Mouse (Mus musculus) monocyte, adult 5-6 weeks (primary cell): ENCODE results near the gene Sugct. TPM values are rescaled to one million over a fixed set of nuclear protein-coding genes. Genes with fewer than 3 reads are reported as not detected.
"Not testable (repeated sequence)": the region's sequence is repeated elsewhere in the genome, so short reads cannot be mapped to it uniquely, and the experiment has no call there.

ENCODE experiments used
- ATAC-seq: fragments of 153-309, 156-312 bp; replicated peaks from 2 replicates; pipeline ENCODE4 v1.8.0; 2017; ENCODE audit warnings: mild to moderate bottlenecking; ENCODE audit not compliant: low TSS enrichment, insufficient number of reproducible peaks, severe bottlenecking, poor library complexity, low FRiP score
- total RNA-seq: library from RNA; stranded (forward); fragments of 200-1000, 200-491, 200-594 nt; gene quantifications from 3 replicates; pipeline ENCODE4 v1.2.3, GENCODE M21; 2017

The Sugct gene
- total RNA-seq, 1 experiment from 2014 or later, result not detected

- no peak for ATAC-seq
Observed at GRCm38 (mm10) chr13:17627108-17627507, 68.2 kb downstream of the Sugct start.

GRCm38 (mm10) chr13:17624976-17625375, 70.4 kb downstream of the Sugct start:
- no peak for ATAC-seq

GRCm38 (mm10) chr13:17606217-17606616, 89.1 kb downstream of the Sugct start:
- no peak for ATAC-seq

GRCm38 (mm10) chr13:17604670-17605069, 90.7 kb downstream of the Sugct start:
- no peak for ATAC-seq

GRCm38 (mm10) chr13:17603756-17604155, 91.6 kb downstream of the Sugct start:
- no peak for ATAC-seq

GRCm38 (mm10) chr13:17585267-17585913, 110.0 kb downstream of the Sugct start:
- no peak for ATAC-seq

GRCm38 (mm10) chr13:17584804-17585203, 110.5 kb downstream of the Sugct start:
- ATAC-seq, result no peak

- no peak for ATAC-seq
Observed at GRCm38 (mm10) chr13:17581684-17582083, 113.7 kb downstream of the Sugct start.

- ATAC-seq, result no peak
Observed at GRCm38 (mm10) chr13:17559357-17559756, 136.0 kb downstream of the Sugct start.

GRCm38 (mm10) chr13:17536341-17536740, 159.0 kb downstream of the Sugct start:
- no peak for ATAC-seq

- ATAC-seq, result no peak
Observed at GRCm38 (mm10) chr13:17534871-17535270, 160.5 kb downstream of the Sugct start.

GRCm38 (mm10) chr13:17534469-17534868, 160.9 kb downstream of the Sugct start:
- no peak for ATAC-seq

GRCm38 (mm10) chr13:17511184-17511778, 184.1 kb downstream of the Sugct start:
- no peak for ATAC-seq

GRCm38 (mm10) chr13:17494936-17495335, 200.4 kb downstream of the Sugct start:
- ATAC-seq, result no peak

- ATAC-seq, result no peak
Observed at GRCm38 (mm10) chr13:17494056-17494574, 201.2 kb downstream of the Sugct start.

- ATAC-seq, result not testable (repeated sequence)
Observed at GRCm38 (mm10) chr13:17457981-17458380, 237.4 kb downstream of the Sugct start.

GRCm38 (mm10) chr13:17432139-17432916, 263.0 kb downstream of the Sugct start:
- no peak for ATAC-seq

- no peak for ATAC-seq
Observed at GRCm38 (mm10) chr13:17421875-17422274, 273.5 kb downstream of the Sugct start.

- ATAC-seq, result no peak
Observed at GRCm38 (mm10) chr13:17420557-17420956, 274.8 kb downstream of the Sugct start.

- ATAC-seq, result no peak
Observed at GRCm38 (mm10) chr13:17342836-17343235, 352.5 kb downstream of the Sugct start.
